Mouse (Mus musculus): ENCODE measurements around the gene Nphp4. TPM values are rescaled to one million over a fixed set of nuclear protein-coding genes. Genes with fewer than 3 reads are reported as not detected.
"Not testable (repeated sequence)": the region's sequence is repeated elsewhere in the genome, so short reads cannot be mapped to it uniquely, and the experiment has no call there.

Gene Nphp4
- polyA plus RNA-seq, 1 experiment from 2014 or later = 6.2 TPM

DNA sequence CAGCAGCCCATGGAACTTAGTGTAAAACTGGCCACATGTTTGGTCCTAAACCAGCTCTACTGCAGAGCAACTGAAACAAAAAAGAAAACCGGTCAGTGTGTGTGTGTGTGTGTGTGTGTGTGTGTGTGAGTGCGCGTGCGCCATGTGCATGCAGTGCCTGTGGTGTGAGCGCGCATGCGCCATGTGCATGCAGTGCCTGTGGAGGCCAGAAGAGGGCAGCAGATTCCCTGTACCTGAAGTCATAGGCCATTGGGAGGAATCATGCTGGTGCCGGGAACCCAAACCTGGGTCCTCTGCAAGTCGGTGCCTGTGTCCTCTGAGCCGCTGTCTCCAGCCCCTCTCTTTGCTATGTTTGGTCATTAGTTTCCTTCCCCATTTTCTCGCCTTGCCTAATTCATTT is 65.9 kb downstream of the Nphp4 start:
- no peaks in the 10 kb centered on the region for H3K27me3 ChIP-seq

GRCm38 (mm10) chr4:152546481-152546880 is 70.0 kb downstream of the Nphp4 start:
- Histone ChIP-seq H3K4me1 (replicated peaks) (peaks cover 34% of the 10 kb centered on the region), H3K4me2 (replicated peaks) (no peak overlapping the region), H3K4me3 (replicated peaks) (no peak overlapping the region), H3K36me3 (peaks cover 35% of the 10 kb centered on the region), H3K9me3 (0 out of 2 replicates have a peak, but pooled peaks cover 4% of the 10 kb centered on the region), H3K9ac (replicated peaks) (no peak overlapping the region), H3K27ac (peak overlapping the region; percentile 76), H3K27me3 (no peaks in the 10 kb centered on the region)
- 56% methylated on average over 8 of the region's 8 CpGs for WGBS
- ATAC-seq = no peak

More for the DNA sequence above, 65.9 kb downstream of the Nphp4 start:
- Histone ChIP-seq H3K4me3 (replicated peaks) (no peak overlapping the region), H3K36me3 (peaks cover 40% of the 10 kb centered on the region), H3K27ac (no peak overlapping the region), H3K4me1 (replicated peaks) (peaks cover 18% of the 10 kb centered on the region), H3K9me3 (0 out of 2 replicates have a peak, but pooled peaks cover 4% of the 10 kb centered on the region), H3K9ac (replicated peaks) (no peak overlapping the region), H3K4me2 (replicated peaks) (no peak overlapping the region)
- WGBS = over 99% methylated on average over 11 of the region's 11 CpGs
- no peak for ATAC-seq

DNA sequence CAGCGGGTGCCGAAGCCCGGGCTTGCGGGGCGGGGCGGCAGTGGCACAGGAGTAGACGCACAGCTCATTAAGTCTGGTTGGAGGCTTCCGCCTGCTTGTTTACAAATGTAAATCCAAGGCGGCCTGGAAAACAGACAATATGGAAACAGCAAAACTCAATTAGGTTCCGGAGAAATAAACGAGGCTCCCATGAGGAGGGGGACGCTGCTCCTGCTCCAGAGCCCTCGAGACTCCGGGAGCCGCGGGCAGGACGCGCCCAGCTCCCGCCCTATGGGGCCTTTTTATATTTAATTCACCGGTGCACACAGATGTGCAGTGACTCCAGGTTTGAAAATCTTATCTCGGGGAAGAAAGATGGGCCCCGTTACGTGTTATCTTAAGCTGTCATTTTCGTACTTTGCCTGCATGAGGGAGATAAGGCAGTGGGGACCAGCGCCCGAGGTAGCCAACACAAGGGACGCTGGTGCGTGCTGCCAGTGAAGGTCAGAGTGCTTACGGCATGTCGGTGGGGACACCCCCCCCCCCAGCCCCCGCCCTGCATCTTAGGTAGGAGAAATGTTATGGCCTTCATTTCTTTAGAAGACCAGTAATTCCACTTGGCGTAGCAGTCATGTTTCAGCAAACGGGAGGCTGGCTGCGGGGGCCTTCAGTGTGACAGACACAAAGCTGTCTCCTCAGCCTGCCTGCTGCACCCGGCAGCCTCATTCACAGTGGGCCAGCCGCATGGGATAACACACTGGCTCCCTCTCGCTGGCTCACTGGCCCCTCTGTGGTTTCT is 71.6 kb downstream of the Nphp4 start:
- Histone ChIP-seq H3K36me3 (peaks cover 22% of the 10 kb centered on the region), H3K27ac (peak overlapping the region; percentile 76), H3K27me3 (no peaks in the 10 kb centered on the region), H3K4me2 (replicated peaks) (peak overlapping the region; percentile 37), H3K9me3 (no peaks in the 10 kb centered on the region), H3K9ac (replicated peaks) (0 out of 2 replicates have a peak overlapping the region, but pooled peaks have one; percentile 28), H3K4me1 (replicated peaks) (peaks cover 34% of the 10 kb centered on the region), H3K4me3 (replicated peaks) (no peak overlapping the region)
- ATAC-seq = peak; percentile 67
- 32% methylated on average over 37 of the region's 37 CpGs for WGBS

- H3K9me3 ChIP-seq = no peaks in the 10 kb centered on the region
- peaks cover 16% of the 10 kb centered on the region for H3K36me3 ChIP-seq
- H3K4me2 ChIP-seq (replicated peaks) = no peak overlapping the region
- no peak overlapping the region for H3K4me3 ChIP-seq (replicated peaks)
- H3K4me1 ChIP-seq (replicated peaks) = peaks cover 34% of the 10 kb centered on the region
- H3K27ac ChIP-seq = peak overlapping the region; percentile 76
- H3K27me3 ChIP-seq = no peaks in the 10 kb centered on the region
- 91% methylated on average over 18 of the region's 18 CpGs for WGBS
- peak overlapping the region; percentile 11; the same call in 1 of the 2 replicates for H3K9ac ChIP-seq (replicated peaks)
- no peak for ATAC-seq
Observed at GRCm38 (mm10) chr4:152549507-152550202, 73.1 kb downstream of the Nphp4 start.

DNA sequence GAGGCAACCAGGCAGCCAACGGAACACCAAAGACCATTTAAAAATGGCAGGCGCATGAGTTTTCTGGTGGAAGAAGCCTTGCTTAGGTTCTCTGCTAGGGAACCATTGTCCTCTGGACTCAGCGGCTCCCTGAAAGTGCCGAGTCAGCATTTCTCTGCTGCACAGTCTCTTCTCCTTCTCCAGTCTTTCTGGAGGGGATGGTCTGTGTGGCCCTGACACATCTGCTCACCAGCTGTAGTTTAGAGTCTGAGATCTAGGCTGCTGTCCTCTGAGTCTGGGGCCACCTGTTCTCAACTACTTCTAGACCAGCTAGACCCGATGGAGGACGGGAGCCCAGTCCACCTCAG is 73.7 kb downstream of the Nphp4 start:
- Histone ChIP-seq H3K9me3 (no peaks in the 10 kb centered on the region), H3K4me2 (replicated peaks) (no peak overlapping the region), H3K4me3 (replicated peaks) (no peak overlapping the region), H3K27ac (no peak overlapping the region), H3K36me3 (peaks cover 11% of the 10 kb centered on the region), H3K9ac (replicated peaks) (peak overlapping the region; percentile 11; the same call in 1 of the 2 replicates), H3K4me1 (replicated peaks) (peaks cover 34% of the 10 kb centered on the region), H3K27me3 (no peaks in the 10 kb centered on the region)
- ATAC-seq = no peak
- WGBS = 92% methylated on average over 6 of the region's 6 CpGs

DNA sequence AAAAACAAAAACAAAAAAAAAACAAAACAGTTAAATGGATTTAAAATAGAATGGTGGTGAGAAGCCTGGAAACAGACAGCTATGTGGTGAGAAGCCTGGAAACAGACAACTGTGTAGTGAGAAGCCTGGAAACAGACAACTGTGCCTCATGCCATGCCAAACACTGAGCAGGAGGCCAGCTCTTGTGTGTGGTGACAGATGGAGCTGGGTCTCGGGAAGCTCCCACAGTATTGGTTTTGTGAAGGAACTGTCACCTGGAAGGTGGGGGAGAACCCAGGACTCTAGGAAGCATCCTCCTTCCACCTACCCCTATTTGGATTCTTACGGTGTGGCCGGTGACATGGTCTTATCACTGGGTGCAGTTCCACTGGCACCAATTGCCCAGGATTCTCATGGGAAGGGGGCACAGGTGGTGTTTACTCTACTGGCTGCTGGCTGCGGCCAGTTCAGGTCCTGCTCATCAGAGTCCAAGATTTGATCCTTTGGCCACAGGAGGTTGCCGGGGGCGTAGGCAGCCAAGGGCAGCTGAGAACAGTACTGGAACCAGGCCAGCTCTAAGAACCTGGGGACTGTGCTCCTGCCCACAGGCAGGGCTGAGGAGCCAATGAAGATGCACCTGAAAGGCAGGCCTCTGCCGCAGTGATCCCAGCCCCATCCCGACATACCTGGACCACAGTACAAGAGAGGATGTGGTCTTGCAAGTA is 77.2 kb downstream of the Nphp4 start:
- peaks cover 29% of the 10 kb centered on the region for H3K4me1 ChIP-seq (replicated peaks)
- no peaks in the 10 kb centered on the region for H3K27me3 ChIP-seq
- no peak for ATAC-seq
- no peak overlapping the region for H3K9ac ChIP-seq (replicated peaks)
- no peak overlapping the region for H3K4me2 ChIP-seq (replicated peaks)
- 90% methylated on average over 8 of the region's 8 CpGs for WGBS
- no peak overlapping the region for H3K4me3 ChIP-seq (replicated peaks)
- no peaks in the 10 kb centered on the region for H3K9me3 ChIP-seq
- H3K36me3 ChIP-seq = peaks cover 6% of the 10 kb centered on the region; the same call in 1 of the 2 replicates
- peak overlapping the region; percentile 19; the same call in 1 of the 2 replicates for H3K27ac ChIP-seq

- Histone ChIP-seq H3K9ac (replicated peaks) (no peak overlapping the region), H3K4me1 (replicated peaks) (peaks cover 30% of the 10 kb centered on the region), H3K9me3 (no peaks in the 10 kb centered on the region), H3K27ac (peak overlapping the region; percentile 19; the same call in 1 of the 2 replicates), H3K36me3 (peaks cover 6% of the 10 kb centered on the region; the same call in 1 of the 2 replicates), H3K4me2 (replicated peaks) (no peak overlapping the region), H3K27me3 (no peaks in the 10 kb centered on the region), H3K4me3 (replicated peaks) (no peak overlapping the region)
- WGBS = 66% methylated on average over 17 of the region's 18 CpGs
- ATAC-seq = no peak
Observed at GRCm38 (mm10) chr4:152554421-152554820, 77.9 kb downstream of the Nphp4 start.

- 87% methylated on average over 3 of the region's 3 CpGs for WGBS
- peaks cover 41% of the 10 kb centered on the region for H3K4me1 ChIP-seq (replicated peaks)
- H3K27me3 ChIP-seq; H3K4me2 ChIP-seq (replicated peaks); H3K4me3 ChIP-seq (replicated peaks); H3K27ac ChIP-seq; H3K36me3 ChIP-seq; H3K9ac ChIP-seq (replicated peaks); H3K9me3 ChIP-seq; ATAC-seq: not testable (repeated sequence)
Observed at GRCm38 (mm10) chr4:152555806-152556205, 79.3 kb downstream of the Nphp4 start.

GRCm38 (mm10) chr4:152558246-152558645 is 81.7 kb downstream of the Nphp4 start:
- H3K27ac ChIP-seq = peak overlapping the region; percentile 55
- peak overlapping the region; percentile 1; the same call in 1 of the 2 replicates for H3K4me2 ChIP-seq (replicated peaks)
- H3K27me3 ChIP-seq = no peaks in the 10 kb centered on the region
- H3K36me3 ChIP-seq = peaks cover 19% of the 10 kb centered on the region
- ATAC-seq = peak; percentile 71
- peaks cover 43% of the 10 kb centered on the region for H3K4me1 ChIP-seq (replicated peaks)
- no peak overlapping the region for H3K4me3 ChIP-seq (replicated peaks)
- no peak overlapping the region for H3K9ac ChIP-seq (replicated peaks)
- H3K9me3 ChIP-seq = no peaks in the 10 kb centered on the region
- 19% methylated on average over 17 of the region's 17 CpGs for WGBS

- H3K27ac ChIP-seq = peak overlapping the region; percentile 68
- H3K4me1 ChIP-seq (replicated peaks) = peaks cover 31% of the 10 kb centered on the region
- no peaks in the 10 kb centered on the region for H3K27me3 ChIP-seq
- 0 out of 2 replicates have a peak overlapping the region, but pooled peaks have one; percentile 14 for H3K9ac ChIP-seq (replicated peaks)
- no peak overlapping the region for H3K4me3 ChIP-seq (replicated peaks)
- 81% methylated on average over 4 of the region's 4 CpGs for WGBS
- peak; percentile 12; the same call in 1 of the 2 replicates for ATAC-seq
- no peaks in the 10 kb centered on the region for H3K9me3 ChIP-seq
- peaks cover 13% of the 10 kb centered on the region; the same call in 1 of the 2 replicates for H3K36me3 ChIP-seq
- no peak overlapping the region for H3K4me2 ChIP-seq (replicated peaks)
Observed at GRCm38 (mm10) chr4:152568006-152568405, 91.5 kb downstream of the Nphp4 start.

GRCm38 (mm10) chr4:152568662-152569395 is 92.3 kb downstream of the Nphp4 start:
- H3K36me3 ChIP-seq = peaks cover 5% of the 10 kb centered on the region; the same call in 1 of the 2 replicates
- peaks cover 31% of the 10 kb centered on the region for H3K4me1 ChIP-seq (replicated peaks)
- H3K9ac ChIP-seq (replicated peaks) = 0 out of 2 replicates have a peak overlapping the region, but pooled peaks have one; percentile 14
- peak overlapping the region; percentile 68 for H3K27ac ChIP-seq
- H3K4me2 ChIP-seq (replicated peaks) = no peak overlapping the region; the same call in 1 of the 2 replicates
- H3K27me3 ChIP-seq = no peaks in the 10 kb centered on the region
- H3K4me3 ChIP-seq (replicated peaks) = no peak overlapping the region
- WGBS = 46% methylated on average over 23 of the region's 23 CpGs
- H3K9me3 ChIP-seq = no peaks in the 10 kb centered on the region
- no peak for ATAC-seq
